Mouse (Mus musculus) cerebellum, adult 9-10 months (tissue): ENCODE data around the gene Smurf1.

Source experiments
- DNase-seq: peaks from one replicate; pipeline ENCODE4 v3.0.0; 2022

The Smurf1 gene

DNA sequence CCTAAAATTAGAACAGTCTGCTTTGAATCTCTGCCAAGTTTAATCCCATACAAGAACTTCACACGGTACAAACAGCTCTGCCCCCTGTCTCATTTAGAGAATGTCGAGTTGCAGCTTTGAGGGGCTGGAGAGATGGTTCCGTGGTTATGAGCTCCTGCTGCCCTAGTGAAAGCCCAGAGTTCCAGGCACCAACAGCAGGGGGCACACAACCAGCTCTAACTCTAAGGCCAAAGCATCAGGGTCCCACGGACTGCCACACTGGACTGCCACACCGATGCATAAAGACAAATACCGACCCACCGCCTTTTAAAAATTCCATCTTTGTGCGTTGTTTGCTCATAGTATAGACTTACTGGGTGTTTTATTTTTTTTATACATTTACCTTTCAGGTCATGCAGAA, 98.7 kb downstream of the Smurf1 start:
- no peak for DNase-seq

DNA sequence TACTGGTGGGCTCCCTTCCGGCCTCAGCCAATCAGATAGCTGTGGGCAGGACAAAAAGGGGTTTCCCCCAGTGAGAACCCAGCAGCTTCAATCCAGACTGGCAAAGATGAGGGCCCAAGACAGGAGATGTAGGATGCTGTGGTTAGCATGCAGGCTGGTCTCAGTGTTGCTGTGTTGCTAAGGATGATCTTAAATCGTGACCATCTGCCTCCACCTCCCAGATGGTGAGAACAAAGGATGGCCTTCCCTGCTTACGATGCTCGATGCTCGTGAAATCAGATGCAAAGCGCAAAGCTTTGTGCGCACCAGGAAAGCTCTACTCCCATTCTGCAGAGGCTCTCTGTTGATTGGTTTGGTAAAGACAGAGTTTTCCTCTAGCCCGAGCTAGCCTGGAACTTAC, 104.7 kb downstream of the Smurf1 start:
- no peak for DNase-seq

GRCm38 (mm10) chr5:144859284-144859683, 106.4 kb downstream of the Smurf1 start:
- DNase-seq: no peak

- no peak for DNase-seq
Measured at GRCm38 (mm10) chr5:144858527-144858926, 107.1 kb downstream of the Smurf1 start.

DNA sequence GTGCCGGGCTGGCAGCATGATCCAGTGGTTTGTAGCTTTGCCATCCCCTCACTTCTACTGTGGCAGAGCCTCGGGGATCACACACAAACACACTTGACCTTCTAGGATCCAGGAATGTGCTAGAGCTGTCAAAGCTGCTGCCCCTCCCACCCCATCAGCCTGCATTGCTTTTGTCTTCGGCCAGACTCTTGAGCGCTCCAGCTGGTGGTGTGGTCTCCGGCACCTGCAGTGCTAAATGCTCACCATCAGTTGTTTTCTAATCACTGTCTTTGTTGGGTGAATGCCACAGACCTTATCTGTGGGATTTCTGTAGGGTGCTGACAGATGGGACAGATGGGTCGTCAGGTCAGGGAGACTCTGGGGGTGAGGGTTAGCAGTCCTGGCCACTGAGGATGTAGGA, 109.7 kb downstream of the Smurf1 start:
- no peak for DNase-seq

GRCm38 (mm10) chr5:144853931-144854330, 111.7 kb downstream of the Smurf1 start:
- DNase-seq: no peak

- DNase-seq: no peak
Measured at GRCm38 (mm10) chr5:144851820-144852219, 113.8 kb downstream of the Smurf1 start.

GRCm38 (mm10) chr5:144849932-144850331, 115.7 kb downstream of the Smurf1 start:
- DNase-seq: no peak

DNA sequence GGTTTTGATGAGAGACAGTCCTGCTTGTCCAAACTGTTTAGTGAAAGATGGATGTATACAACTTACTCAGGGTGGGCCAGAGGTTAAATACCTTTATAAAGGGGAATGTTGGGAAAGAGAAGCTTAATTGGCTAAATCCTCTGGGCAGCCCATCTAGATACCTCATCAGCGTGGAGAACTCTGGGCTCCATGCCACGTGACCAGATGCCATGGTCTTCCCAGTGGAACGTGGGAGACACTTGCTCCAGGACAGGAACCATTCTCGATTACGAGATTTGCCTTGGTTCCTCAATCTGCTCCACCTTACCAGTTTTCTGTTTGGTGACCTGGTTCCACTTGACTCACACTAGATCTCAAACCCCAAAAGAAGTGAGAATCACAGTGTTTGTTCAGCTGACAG, 116.9 kb downstream of the Smurf1 start:
- no peak for DNase-seq

DNA sequence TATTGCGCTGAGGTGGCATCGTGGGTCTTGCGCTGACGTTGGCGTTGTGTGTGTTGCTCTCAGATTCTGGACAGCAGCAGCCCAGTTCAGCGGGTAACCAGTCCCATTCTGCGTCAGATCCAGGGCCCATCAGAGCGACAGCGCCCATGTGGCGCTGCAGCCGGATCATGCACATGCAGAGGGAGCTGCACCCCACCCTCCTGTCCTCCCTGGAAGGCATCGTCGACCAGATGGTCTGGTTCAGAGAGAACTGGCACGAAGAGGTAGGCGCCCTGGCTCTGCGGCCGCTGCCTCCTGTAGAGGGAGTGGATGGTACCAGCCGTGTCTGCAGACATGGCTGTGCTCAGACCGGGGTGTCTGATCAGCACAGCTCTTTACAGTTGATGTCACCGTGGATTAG, 120.3 kb downstream of the Smurf1 start:
- peak; percentile 90 for DNase-seq

- peak; percentile 47 for DNase-seq
Measured at GRCm38 (mm10) chr5:144836100-144836499, 129.5 kb downstream of the Smurf1 start.

DNA sequence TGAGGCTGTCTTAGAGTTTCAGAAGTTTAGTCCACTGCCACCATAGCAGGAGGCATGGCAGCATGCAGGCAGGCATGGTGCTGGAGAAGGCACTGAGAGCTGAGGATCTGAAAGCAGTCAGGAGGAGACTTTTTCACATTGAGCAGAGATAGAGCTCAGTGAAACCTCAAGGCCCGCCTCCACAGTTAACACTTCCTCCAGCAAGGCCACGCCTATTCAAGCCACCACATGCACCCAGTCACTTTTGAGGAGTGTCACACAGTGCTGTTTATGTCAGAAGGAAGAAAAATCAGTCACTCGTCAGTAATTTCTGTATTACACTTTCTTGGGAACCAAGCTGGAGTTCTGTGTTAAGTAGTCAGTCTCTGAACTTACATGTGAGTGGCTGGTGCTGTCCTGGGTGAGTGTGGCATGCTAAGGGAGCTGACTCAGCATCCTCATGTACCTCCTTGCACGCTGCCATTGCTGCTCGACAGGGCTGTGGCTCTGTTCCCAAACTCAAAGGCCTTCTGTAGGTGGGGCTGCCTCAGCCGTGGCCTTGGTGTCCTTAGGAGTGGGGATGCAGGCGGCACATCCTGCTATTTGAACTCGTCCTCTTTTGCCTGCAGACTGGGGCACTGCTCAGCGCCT, 133.7 kb downstream of the Smurf1 start:
- DNase-seq: no peak

GRCm38 (mm10) chr5:144829631-144830030, 136.0 kb downstream of the Smurf1 start:
- no peak for DNase-seq

DNA sequence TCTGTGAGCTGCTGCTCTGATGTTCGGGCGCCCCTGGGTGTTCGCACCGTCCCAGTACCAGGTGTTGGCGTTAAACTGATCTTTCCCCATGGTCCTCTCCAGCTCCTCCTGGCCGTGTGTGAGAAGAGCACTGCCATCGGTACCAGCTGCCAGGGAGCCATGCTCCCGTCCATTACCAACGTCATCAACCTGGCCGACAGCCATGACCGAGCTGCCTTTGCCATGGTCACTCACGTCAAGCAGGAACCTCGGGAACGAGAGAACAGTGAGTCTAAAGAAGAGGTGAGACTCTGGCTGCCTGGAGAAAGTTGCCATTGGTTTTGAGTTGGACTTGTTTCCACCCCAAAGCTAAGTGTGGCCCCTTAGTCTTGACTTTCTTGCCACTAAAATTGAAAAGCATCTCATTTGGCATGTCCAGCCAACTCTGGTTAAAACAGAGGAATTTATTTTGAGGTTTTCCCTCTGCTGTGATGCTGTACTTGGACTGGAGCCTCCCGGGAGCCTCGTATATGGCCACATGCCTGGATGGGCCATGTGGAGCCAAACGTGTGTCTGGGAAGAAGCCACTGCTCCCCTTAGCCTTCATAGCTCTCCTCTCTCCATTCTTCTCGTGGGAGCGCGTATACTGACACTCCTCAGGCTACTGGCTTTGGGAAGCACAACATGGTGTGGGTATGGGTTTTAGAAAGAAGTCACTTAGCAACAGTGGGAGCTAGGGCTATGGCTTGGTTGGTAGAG, 137.1 kb downstream of the Smurf1 start:
- peak; percentile 78 for DNase-seq
